Mouse (Mus musculus): ENCODE data around the gene Prrx2.

Prrx2 gene

GRCm38 (mm10) chr2:30823385-30824153, 11.2 kb upstream of the Prrx2 start:
- no peak for DNase-seq (ENCODE audit: low spot score in 2 of 2)

- DNase-seq (ENCODE audit: low spot score in 2 of 2): peak; percentile 43 to 59
Observed at GRCm38 (mm10) chr2:30826825-30827748, 7.7 kb upstream of the Prrx2 start.

- peak; percentile 84 to 85 for DNase-seq (ENCODE audit: low spot score in 2 of 2)
Observed at GRCm38 (mm10) chr2:30827749-30828475, 6.9 kb upstream of the Prrx2 start.

GRCm38 (mm10) chr2:30829315-30829714, 5.5 kb upstream of the Prrx2 start:
- no peak for DNase-seq (ENCODE audit: low spot score in 2 of 2)

- DNase-seq (ENCODE audit: low spot score in 2 of 2): no peak
Observed at GRCm38 (mm10) chr2:30830283-30830795, 4.4 kb upstream of the Prrx2 start, which contains the start of gene Asb6. TSS of gene Asb6 (minus strand) at chr2:30830333.

- DNase-seq (ENCODE audit: low spot score in 2 of 2): no peak
Observed at GRCm38 (mm10) chr2:30833644-30834043, 1.1 kb upstream of the Prrx2 start.

GRCm38 (mm10) chr2:30836238-30836990, 1.6 kb downstream of the Prrx2 start:
- DNase-seq (ENCODE audit: low spot score in 2 of 2): no peak

GRCm38 (mm10) chr2:30842615-30843014, 7.8 kb downstream of the Prrx2 start:
- no peak for DNase-seq (ENCODE audit: low spot score in 2 of 2)

- no peak for DNase-seq (ENCODE audit: low spot score in 2 of 2)
Observed at GRCm38 (mm10) chr2:30845152-30846070, 10.6 kb downstream of the Prrx2 start.

- no peak for DNase-seq (ENCODE audit: low spot score in 2 of 2)
Observed at GRCm38 (mm10) chr2:30846236-30846635, 11.5 kb downstream of the Prrx2 start.

- no peak for DNase-seq (ENCODE audit: low spot score in 2 of 2)
Observed at GRCm38 (mm10) chr2:30846723-30847122, 12.0 kb downstream of the Prrx2 start.

GRCm38 (mm10) chr2:30848184-30848583, 13.4 kb downstream of the Prrx2 start:
- DNase-seq (ENCODE audit: low spot score in 2 of 2): no peak

GRCm38 (mm10) chr2:30850581-30850980, 15.8 kb downstream of the Prrx2 start:
- no peak for DNase-seq (ENCODE audit: low spot score in 2 of 2)

- no peak for DNase-seq (ENCODE audit: low spot score in 2 of 2)
Observed at GRCm38 (mm10) chr2:30852771-30853313, 18.1 kb downstream of the Prrx2 start.

GRCm38 (mm10) chr2:30857076-30857475, 22.3 kb downstream of the Prrx2 start:
- DNase-seq (ENCODE audit: low spot score in 2 of 2): peak in 1 of 2 experiments; percentile 24

- no peak for DNase-seq (ENCODE audit: low spot score in 2 of 2)
Observed at GRCm38 (mm10) chr2:30859782-30860181, 25.0 kb downstream of the Prrx2 start.

- no peak for DNase-seq (ENCODE audit: low spot score in 2 of 2)
Observed at GRCm38 (mm10) chr2:30862081-30862480, 27.3 kb downstream of the Prrx2 start.

- DNase-seq (ENCODE audit: low spot score in 2 of 2): no peak
Observed at GRCm38 (mm10) chr2:30863574-30863973, 28.8 kb downstream of the Prrx2 start.

GRCm38 (mm10) chr2:30864968-30865381, 30.2 kb downstream of the Prrx2 start:
- DNase-seq (ENCODE audit: low spot score in 2 of 2): no peak

GRCm38 (mm10) chr2:30865426-30865825, 30.7 kb downstream of the Prrx2 start:
- no peak for DNase-seq (ENCODE audit: low spot score in 2 of 2)
